Mouse (Mus musculus): ENCODE data around the gene Sobp. TPM values are rescaled to one million over a fixed set of nuclear protein-coding genes. Genes with fewer than 3 reads are reported as not detected.

The Sobp gene
- polyA plus RNA-seq, 1 experiment: not detected

DNA sequence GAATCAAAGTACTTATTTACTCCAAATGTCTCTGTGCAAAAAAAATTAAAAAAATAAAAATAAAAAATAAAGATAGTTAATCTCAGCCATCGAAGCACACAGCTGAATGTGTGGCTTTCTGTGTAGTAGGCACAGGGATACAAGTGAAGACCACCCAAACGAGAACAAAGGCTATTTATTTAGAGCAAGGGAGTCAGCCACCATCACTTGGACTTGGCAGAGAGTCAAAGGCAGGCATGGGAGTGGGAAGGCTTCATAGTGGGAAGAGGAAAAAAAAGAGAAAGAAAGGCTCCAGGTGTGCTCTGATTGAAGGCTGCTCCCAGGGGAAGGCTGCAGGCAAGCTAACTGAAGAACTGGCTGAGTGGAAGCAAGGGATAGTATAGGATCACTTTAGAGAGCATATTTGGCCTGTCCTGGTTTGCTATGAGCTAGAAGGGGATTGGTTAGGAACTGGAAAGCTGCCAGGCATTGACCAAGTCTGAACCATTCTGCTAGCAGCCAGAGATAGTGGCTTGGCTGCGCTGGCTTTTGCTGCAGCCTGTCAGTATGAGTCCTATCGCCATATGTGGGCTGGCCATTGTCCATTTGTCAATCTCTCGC lies 6.1 kb upstream of the Sobp start:
- H3K27ac ChIP-seq (ENCODE audit: insufficient read depth, low read depth, low read length): no peak overlapping the region
- H3K4me1 ChIP-seq (ENCODE audit: control insufficient read depth, insufficient read depth, low read length): no peaks in the 10 kb centered on the region
- no peak overlapping the region for H3K4me3 ChIP-seq (ENCODE audit: insufficient read depth, low read length)
- TF ChIP-seq POLR2A (IDR thresholded peaks at IDR 0.05; ENCODE audit: borderline replicate concordance, low read depth, low read length): no peak
- no peak for TF ChIP-seq CTCF (IDR thresholded peaks at IDR 0.05; ENCODE audit: low read depth, low read length)

DNA sequence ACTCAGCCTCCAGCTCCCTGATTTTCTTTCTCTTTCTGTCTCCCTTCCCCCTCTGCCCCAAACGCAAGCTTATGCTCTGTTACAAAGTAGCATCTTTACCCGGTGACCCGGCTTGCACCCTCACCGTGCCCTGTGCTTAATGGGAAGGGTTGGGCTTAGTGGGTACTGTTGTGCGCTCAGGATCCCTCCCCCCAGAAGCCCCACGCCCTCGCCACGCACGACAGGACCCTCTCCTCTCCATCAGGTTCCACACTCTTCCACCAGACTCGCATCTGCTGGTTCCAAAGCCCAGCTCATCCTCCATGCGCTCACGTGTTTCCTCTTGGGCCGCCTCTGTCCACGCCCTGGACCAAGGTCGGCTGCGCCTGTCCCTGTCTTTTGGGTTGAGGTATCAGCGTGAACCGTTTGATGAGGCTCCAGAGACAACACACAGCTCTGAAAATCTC lies 849 bp upstream of the Sobp start:
- TF ChIP-seq CTCF (IDR thresholded peaks at IDR 0.05; ENCODE audit: low read depth, low read length): no peak
- no peak for TF ChIP-seq POLR2A (IDR thresholded peaks at IDR 0.05; ENCODE audit: borderline replicate concordance, low read depth, low read length)
- Histone ChIP-seq H3K4me1 (ENCODE audit: control insufficient read depth, insufficient read depth, low read length) (no peaks in the 10 kb centered on the region), H3K27ac (ENCODE audit: insufficient read depth, low read depth, low read length) (no peak overlapping the region), H3K4me3 (ENCODE audit: insufficient read depth, low read length) (no peak overlapping the region)

DNA sequence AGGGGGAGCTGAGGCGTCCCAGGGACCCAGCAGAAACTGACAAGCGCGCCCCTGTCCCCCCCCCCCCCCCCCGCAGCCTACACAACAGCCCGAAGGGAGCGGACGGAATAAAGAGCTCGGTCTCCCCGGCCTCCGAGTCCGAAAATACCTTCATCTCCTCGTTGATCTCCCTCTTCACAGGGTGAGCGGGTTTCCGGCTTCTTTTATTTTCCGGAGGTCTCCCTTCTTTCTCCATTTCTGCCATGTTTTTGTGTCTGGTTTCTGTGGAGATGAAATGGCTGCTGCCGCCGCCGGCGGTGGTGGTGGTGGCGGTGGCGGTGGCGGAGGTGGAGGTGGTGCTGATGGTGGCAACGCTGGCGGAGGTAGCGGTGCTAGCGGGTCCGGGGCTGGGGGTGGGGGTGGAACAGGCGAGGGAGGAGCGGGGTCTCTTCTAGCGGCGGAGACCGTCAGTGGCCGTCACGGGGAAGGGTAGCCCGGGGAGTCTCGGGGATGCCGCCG lies 453 bp downstream of the Sobp start:
- TF ChIP-seq POLR2A (IDR thresholded peaks at IDR 0.05; ENCODE audit: borderline replicate concordance, low read depth, low read length) (no peak), CTCF (IDR thresholded peaks at IDR 0.05; ENCODE audit: low read depth, low read length) (no peak)
- H3K27ac ChIP-seq (ENCODE audit: insufficient read depth, low read depth, low read length): no peak overlapping the region
- peak overlapping the region; percentile 61 for H3K4me3 ChIP-seq (ENCODE audit: insufficient read depth, low read length)
- H3K4me1 ChIP-seq (ENCODE audit: control insufficient read depth, insufficient read depth, low read length): no peaks in the 10 kb centered on the region

DNA sequence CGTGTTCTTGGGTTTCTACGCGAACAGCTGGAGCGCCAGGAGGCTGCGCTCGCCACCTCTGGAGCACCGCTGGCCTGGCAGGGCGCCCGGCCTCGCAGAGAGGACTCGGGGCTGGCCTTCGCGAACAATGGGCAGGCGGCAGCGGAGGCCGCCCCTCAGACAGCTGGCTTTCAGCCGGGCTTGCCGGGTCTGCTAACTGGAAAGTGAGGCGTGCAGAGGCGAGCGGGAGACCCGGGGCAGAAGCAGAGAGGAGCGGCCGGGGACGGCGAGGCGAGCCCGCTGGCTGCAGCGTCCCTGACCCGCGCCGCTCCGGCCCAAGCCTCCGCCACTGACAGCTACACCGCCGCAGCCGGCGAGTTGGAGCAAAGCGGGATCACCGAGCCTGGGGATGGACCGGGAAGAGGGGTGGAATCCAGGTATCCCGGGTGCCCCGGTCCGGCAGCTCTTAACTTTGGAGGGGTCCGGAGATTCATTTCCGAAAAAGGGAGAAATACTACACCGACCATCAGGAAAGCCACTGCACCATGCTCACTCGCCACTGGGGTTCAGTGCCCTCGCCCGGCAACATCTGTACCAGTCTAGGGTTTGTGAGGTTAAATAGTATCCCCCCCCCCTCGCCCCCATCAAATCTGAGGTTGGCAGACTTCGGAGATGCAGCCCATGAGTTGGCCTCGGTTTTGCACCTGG lies 1.0 kb downstream of the Sobp start:
- H3K27ac ChIP-seq (ENCODE audit: insufficient read depth, low read depth, low read length): no peak overlapping the region
- no peak for TF ChIP-seq POLR2A (IDR thresholded peaks at IDR 0.05; ENCODE audit: borderline replicate concordance, low read depth, low read length)
- H3K4me3 ChIP-seq (ENCODE audit: insufficient read depth, low read length): peak overlapping the region; percentile 61
- H3K4me1 ChIP-seq (ENCODE audit: control insufficient read depth, insufficient read depth, low read length): no peaks in the 10 kb centered on the region

DNA sequence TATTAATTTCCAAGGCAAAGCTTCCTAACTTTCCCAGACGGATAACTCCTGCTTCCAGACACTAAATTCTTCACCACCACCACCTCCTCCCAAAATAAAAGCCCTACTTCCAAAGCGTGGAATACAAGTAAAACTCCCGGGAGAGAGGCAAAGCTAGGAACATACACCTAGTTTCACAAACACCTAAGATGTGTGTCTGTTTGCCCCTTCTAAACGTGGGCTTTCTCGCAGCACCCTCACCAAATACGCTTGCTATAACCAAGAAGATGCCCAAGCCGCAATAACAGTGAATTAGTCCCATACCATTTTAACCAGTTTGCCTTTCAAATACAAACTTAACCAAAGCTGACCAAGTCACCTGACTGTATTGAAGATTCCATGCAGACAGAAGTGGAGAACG lies 1.8 kb downstream of the Sobp start:
- no peak overlapping the region for H3K4me3 ChIP-seq (ENCODE audit: insufficient read depth, low read length)
- H3K27ac ChIP-seq (ENCODE audit: insufficient read depth, low read depth, low read length): no peak overlapping the region

DNA sequence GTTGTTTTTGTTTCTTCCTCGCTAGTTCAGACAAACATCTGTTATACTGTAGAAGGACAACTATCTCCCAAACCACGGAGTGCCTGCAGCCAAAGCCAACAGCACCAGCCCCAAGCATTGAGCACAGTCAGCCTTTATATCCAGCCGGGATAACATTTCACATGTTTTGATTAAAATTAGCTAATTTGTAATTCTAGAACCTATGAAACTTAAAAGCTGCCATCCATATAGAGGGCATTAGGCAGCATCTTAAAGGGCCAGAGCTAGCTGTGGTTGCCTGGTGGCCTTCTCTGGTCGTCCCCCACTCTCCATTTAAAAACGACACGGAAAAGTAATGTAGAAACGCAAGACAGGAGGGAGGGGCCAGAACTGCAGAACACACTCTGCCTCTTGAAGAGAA lies 2.3 kb downstream of the Sobp start:
- Histone ChIP-seq H3K27ac (ENCODE audit: insufficient read depth, low read depth, low read length) (no peak overlapping the region), H3K4me3 (ENCODE audit: insufficient read depth, low read length) (no peak overlapping the region), H3K4me1 (ENCODE audit: control insufficient read depth, insufficient read depth, low read length) (no peaks in the 10 kb centered on the region)
- no peak for TF ChIP-seq POLR2A (IDR thresholded peaks at IDR 0.05; ENCODE audit: borderline replicate concordance, low read depth, low read length)
- TF ChIP-seq CTCF (IDR thresholded peaks at IDR 0.05; ENCODE audit: low read depth, low read length): no peak

More for the DNA sequence above, 1.8 kb downstream of the Sobp start:
- no peaks in the 10 kb centered on the region for H3K4me1 ChIP-seq (ENCODE audit: control insufficient read depth, insufficient read depth, low read length)
- TF ChIP-seq POLR2A (IDR thresholded peaks at IDR 0.05; ENCODE audit: borderline replicate concordance, low read depth, low read length) (no peak), CTCF (IDR thresholded peaks at IDR 0.05; ENCODE audit: low read depth, low read length) (no peak)

DNA sequence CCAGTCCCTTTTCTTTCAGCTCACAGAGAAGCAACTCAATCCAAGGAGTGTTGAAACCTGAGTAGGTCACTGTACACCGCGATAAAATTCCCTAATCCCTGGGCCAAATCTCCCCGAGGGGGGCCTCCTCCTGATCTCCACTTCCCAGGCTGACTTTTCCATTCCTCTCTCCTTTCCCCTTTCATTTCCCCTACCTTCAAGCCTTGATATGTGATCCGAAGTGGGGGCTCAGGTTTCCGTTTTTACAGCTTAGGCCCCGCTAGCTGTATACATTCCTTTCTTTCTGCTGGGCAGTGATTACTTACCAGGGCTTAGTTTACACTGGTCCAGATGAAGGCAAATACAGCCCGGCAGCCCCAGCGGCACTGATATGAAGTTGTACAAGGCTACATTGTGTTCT lies 3.2 kb downstream of the Sobp start:
- H3K4me3 ChIP-seq (ENCODE audit: insufficient read depth, low read length): no peak overlapping the region
- H3K4me1 ChIP-seq (ENCODE audit: control insufficient read depth, insufficient read depth, low read length): no peaks in the 10 kb centered on the region
- TF ChIP-seq POLR2A (IDR thresholded peaks at IDR 0.05; ENCODE audit: borderline replicate concordance, low read depth, low read length): no peak
- TF ChIP-seq CTCF (IDR thresholded peaks at IDR 0.05; ENCODE audit: low read depth, low read length): no peak
- no peak overlapping the region for H3K27ac ChIP-seq (ENCODE audit: insufficient read depth, low read depth, low read length)

DNA sequence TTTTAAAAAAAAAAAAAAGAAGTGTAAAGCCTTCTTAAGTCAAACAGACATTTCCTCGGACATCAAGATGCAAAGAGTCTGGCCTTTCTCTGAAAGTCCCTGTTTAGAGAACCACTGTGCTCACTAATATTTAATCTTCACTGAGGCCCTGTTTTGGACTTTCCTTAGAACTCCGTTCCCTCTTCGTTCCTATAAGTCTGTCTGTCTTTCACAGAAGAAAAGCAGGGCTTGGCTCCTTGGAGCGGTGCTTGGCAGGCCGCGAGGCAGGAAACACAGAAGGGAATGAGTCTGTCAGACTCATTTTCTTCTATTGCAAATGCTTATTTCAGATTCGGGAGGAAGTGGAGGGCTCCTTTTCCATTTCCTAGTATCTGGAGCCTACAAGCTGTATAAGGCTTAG lies 5.5 kb downstream of the Sobp start:
- H3K4me3 ChIP-seq (ENCODE audit: insufficient read depth, low read length): no peak overlapping the region
- no peaks in the 10 kb centered on the region for H3K4me1 ChIP-seq (ENCODE audit: control insufficient read depth, insufficient read depth, low read length)
- TF ChIP-seq POLR2A (IDR thresholded peaks at IDR 0.05; ENCODE audit: borderline replicate concordance, low read depth, low read length) (no peak), CTCF (IDR thresholded peaks at IDR 0.05; ENCODE audit: low read depth, low read length) (no peak)
- no peak overlapping the region for H3K27ac ChIP-seq (ENCODE audit: insufficient read depth, low read depth, low read length)

DNA sequence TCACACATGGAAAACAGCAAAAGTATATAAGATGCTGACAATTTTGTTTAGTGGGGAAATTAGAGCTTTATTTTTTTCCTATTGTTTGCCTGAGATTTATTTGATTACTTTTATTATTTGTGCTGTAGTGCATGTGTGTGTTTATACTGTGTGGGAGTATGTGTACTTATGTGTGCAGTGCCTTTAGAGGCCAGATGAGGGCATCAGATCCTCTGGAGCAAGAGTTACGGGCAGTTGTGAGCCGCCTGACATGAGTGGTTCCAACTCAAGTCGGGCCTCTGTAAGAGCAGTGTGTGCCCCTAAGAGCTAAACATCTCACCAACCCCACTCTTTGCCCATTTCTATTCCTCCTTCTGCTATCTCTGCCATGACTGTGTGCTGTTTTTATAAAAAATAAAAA lies 7.5 kb downstream of the Sobp start:
- TF ChIP-seq POLR2A (IDR thresholded peaks at IDR 0.05; ENCODE audit: borderline replicate concordance, low read depth, low read length): no peak
- no peak overlapping the region for H3K27ac ChIP-seq (ENCODE audit: insufficient read depth, low read depth, low read length)

DNA sequence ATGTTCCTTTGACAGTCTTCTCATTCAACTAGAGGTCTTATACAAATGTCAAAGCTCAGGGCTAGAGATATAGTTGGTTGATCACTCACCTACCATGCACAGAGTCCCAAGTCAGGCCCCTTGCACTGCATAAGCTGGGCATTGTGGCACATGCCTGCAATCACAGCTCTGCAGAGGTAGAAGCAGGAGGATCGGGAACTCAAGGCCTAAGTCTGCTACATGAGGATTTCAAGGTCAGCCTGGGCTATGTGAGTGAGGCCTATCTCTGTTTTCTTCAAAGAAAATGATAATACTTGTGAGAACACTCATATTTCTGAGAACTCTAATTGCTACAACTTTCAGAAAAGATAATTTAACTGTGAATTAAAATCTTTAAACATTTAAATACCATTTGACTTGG lies 8.2 kb downstream of the Sobp start:
- no peak overlapping the region for H3K4me3 ChIP-seq (ENCODE audit: insufficient read depth, low read length)
- H3K27ac ChIP-seq (ENCODE audit: insufficient read depth, low read depth, low read length): no peak overlapping the region
- TF ChIP-seq CTCF (IDR thresholded peaks at IDR 0.05; ENCODE audit: low read depth, low read length) (no peak), POLR2A (IDR thresholded peaks at IDR 0.05; ENCODE audit: borderline replicate concordance, low read depth, low read length) (no peak)
- no peaks in the 10 kb centered on the region for H3K4me1 ChIP-seq (ENCODE audit: control insufficient read depth, insufficient read depth, low read length)

More for the DNA sequence above, 7.5 kb downstream of the Sobp start:
- Histone ChIP-seq H3K4me3 (ENCODE audit: insufficient read depth, low read length) (no peak overlapping the region), H3K4me1 (ENCODE audit: control insufficient read depth, insufficient read depth, low read length) (no peaks in the 10 kb centered on the region)

Data from bone marrow macrophage, adult 2 months (primary cell).